Mouse (Mus musculus) forebrain, embryonic 10.5 days (tissue): ENCODE data around the gene Cks1brt. TPM values are rescaled to one million over a fixed set of nuclear protein-coding genes. Genes with fewer than 3 reads are reported as not detected.

Source experiments
- DNase-seq: peaks from one replicate; pipeline ENCODE4 v3.0.0-alpha.2; 2017; ENCODE audit warnings: low spot score; ENCODE audit errors: extremely low spot score
- H3K27ac ChIP-seq: fragments of 300-500 bp; sonication (generic); 2 replicates; pipeline ENCODE4 v1.5.1; 2016; ENCODE audit warnings: mild to moderate bottlenecking
- H3K27me3 ChIP-seq: fragments of 300-500 bp; sonication (generic); 2 replicates; pipeline ENCODE4 v1.6.1; 2016; ENCODE audit warnings: mild to moderate bottlenecking; ENCODE audit not compliant: poor library complexity, severe bottlenecking
- H3K36me3 ChIP-seq: fragments of 300-500 bp; sonication (generic); replicated peaks from 2 replicates; pipeline ENCODE4 v1.6.1; 2016; ENCODE audit warnings: mild to moderate bottlenecking, moderate library complexity
- H3K4me1 ChIP-seq: fragments of 300-500 bp; sonication (generic); 2 replicates; pipeline ENCODE4 v1.6.1; 2016
- H3K4me3 ChIP-seq: fragments of 300-500 bp; sonication (generic); 2 replicates; pipeline ENCODE4 v1.5.1; 2016; ENCODE audit warnings: mild to moderate bottlenecking, moderate library complexity
- H3K9me3 ChIP-seq: fragments of 300-500 bp; sonication (generic); 2 replicates; pipeline ENCODE4 v1.6.1; 2016; ENCODE audit warnings: mild to moderate bottlenecking, moderate library complexity
- WGBS: fragments of 180-500 bp; shearing (Covaris S2); methylation state at CpG from one replicate; pipeline ENCODE4 v1.1.7; 2016; 5-methylcytosine and 5-hydroxymethylcytosine counted together
- microRNA-seq: library from miRNA; unstranded; fragments of <30 nt; microRNA quantifications from one replicate; pipeline ENCODE4, GENCODE M21; 2017
- polyA plus RNA-seq: library from polyadenylated mRNA; unstranded; fragments of >200 nt; fragmentation: Nextera tagmentation; extraction: Ambion mirVana; gene quantifications from 2 replicates; pipeline ENCODE4 v1.2.1, GENCODE M21; 2016

The Cks1brt gene
- polyA plus RNA-seq, 1 experiment from 2014 or later, result not detected

DNA sequence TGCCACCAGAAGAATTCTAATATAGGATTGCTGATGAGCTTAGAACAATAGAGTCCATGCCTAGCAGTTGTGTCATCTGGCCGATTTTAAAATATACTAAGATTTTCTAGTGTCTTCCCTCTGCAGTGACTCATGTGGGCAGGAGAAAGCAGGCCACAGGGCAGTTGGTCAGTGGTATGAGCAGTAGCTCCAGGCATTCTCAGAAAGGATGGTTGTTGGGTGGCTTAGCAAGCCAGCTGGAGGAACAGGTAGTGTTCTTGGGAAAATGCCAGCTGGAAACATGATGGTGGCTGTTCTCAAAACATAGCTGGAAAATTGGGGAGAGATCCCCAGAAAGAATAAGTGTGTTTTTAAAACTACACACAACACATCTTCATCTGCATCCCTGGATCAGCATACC is 40.6 kb downstream of the Cks1brt start:
- H3K36me3 ChIP-seq, result no peaks in the 10 kb centered on the region
- H3K27ac ChIP-seq, result no peak overlapping the region
- no peaks in the 10 kb centered on the region for H3K4me1 ChIP-seq
- WGBS, result 80% methylated on average over 1 of the region's 1 CpGs
- DNase-seq, result no peak
- peaks cover 12% of the 10 kb centered on the region; the same call in 1 of the 2 replicates for H3K9me3 ChIP-seq
- no peaks in the 10 kb centered on the region for H3K27me3 ChIP-seq
- no peak overlapping the region for H3K4me3 ChIP-seq

GRCm38 (mm10) chr8:85220220-85220619 is 68.5 kb downstream of the Cks1brt start:
- no peaks in the 10 kb centered on the region for H3K27me3 ChIP-seq
- no peak overlapping the region for H3K4me3 ChIP-seq
- H3K9me3 ChIP-seq, result no peaks in the 10 kb centered on the region
- H3K4me1 ChIP-seq, result no peaks in the 10 kb centered on the region
- WGBS, result 84% methylated on average over 4 of the region's 4 CpGs
- DNase-seq, result no peak
- H3K27ac ChIP-seq, result no peak overlapping the region
- H3K36me3 ChIP-seq, result no peaks in the 10 kb centered on the region

DNA sequence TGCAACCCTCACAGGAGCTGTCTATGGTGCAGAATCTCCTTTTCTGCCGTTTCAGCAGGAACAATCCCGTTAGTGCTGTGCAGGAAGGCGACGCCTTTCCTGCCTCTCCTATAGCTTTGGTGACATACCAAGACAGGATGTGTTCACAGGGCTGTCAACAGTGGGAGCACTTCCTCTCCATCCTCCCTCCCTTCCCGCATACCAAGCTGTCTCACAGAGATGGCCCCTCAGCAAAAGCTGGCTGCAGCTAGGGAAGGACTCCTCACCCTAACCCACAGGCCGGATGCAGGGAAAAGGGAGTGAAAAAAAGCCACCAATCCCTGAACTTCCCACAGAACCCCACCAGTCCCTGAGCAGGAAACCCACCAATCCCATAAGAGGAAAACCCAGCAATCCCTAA is 69.3 kb downstream of the Cks1brt start:
- no peak overlapping the region for H3K4me3 ChIP-seq
- WGBS, result 56% methylated on average over 6 of the region's 6 CpGs
- no peaks in the 10 kb centered on the region for H3K27me3 ChIP-seq
- no peak for DNase-seq
- no peaks in the 10 kb centered on the region for H3K9me3 ChIP-seq
- H3K4me1 ChIP-seq, result no peaks in the 10 kb centered on the region
- no peaks in the 10 kb centered on the region for H3K36me3 ChIP-seq
- H3K27ac ChIP-seq, result no peak overlapping the region

Small RNA genes lying within 50 kb of the gene (microRNA-seq; reads per million reads assigned to microRNA genes)
- 14.1 reads per million, percentile 25 among the genes with 10 or more reads in this experiment for gene Gm23388

Other genes starting within 250 kb of the Cks1brt start
- gene Klf1, start 250.0 kb upstream of the Cks1brt start, polyA plus RNA-seq, result 18.3 and 24.3 TPM in 2 replicates
- 7.9 and 9.2 TPM in 2 replicates for gene Dnase2a, start 243.4 kb upstream of the Cks1brt start, polyA plus RNA-seq
- gene Mast1, start 214.6 kb upstream of the Cks1brt start, polyA plus RNA-seq, result 2.6 and 3.8 TPM in 2 replicates
- 1.3 and 1.8 TPM in 2 replicates for gene Rtbdn, start 204.9 kb upstream of the Cks1brt start, polyA plus RNA-seq
- not detected in 2 replicates for gene Gm49661, start 182.5 kb upstream of the Cks1brt start, polyA plus RNA-seq
- gene Prdx2, start 182.3 kb upstream of the Cks1brt start, polyA plus RNA-seq, result 1,199 and 1,255 TPM in 2 replicates
- 163 and 173 TPM in 2 replicates for gene Rnaseh2a, start 182.2 kb upstream of the Cks1brt start, polyA plus RNA-seq
- 3.8 and 4.0 TPM in 2 replicates for gene Junb, start 173.2 kb upstream of the Cks1brt start, polyA plus RNA-seq
- gene Hook2, start 161.3 kb upstream of the Cks1brt start, polyA plus RNA-seq, result 18.3 and 19.0 TPM in 2 replicates
- gene Best2, start 137.4 kb upstream of the Cks1brt start, polyA plus RNA-seq, result not detected in 2 replicates
- 164 and 166 TPM in 2 replicates for gene Asna1, start 126.6 kb upstream of the Cks1brt start, polyA plus RNA-seq
- gene Trir, start 125.1 kb upstream of the Cks1brt start, polyA plus RNA-seq, result 123 and 142 TPM in 2 replicates
- gene Tnpo2, start 115.0 kb upstream of the Cks1brt start, polyA plus RNA-seq, result 31.5 and 33.2 TPM in 2 replicates
- gene Fbxw9, start 91.9 kb upstream of the Cks1brt start, polyA plus RNA-seq, result 22.9 and 26.3 TPM in 2 replicates
- not detected in 2 replicates for gene Gm5741, start 83.9 kb upstream of the Cks1brt start, polyA plus RNA-seq
- gene Dhps, start 80.2 kb upstream of the Cks1brt start, polyA plus RNA-seq, result 67.2 and 68.5 TPM in 2 replicates
- gene Wdr83os, start 71.2 kb upstream of the Cks1brt start, polyA plus RNA-seq, result 139 and 142 TPM in 2 replicates
- 58.4 and 63.3 TPM in 2 replicates for gene Wdr83, start 70.6 kb upstream of the Cks1brt start, polyA plus RNA-seq
- gene Man2b1, start 68.7 kb upstream of the Cks1brt start, polyA plus RNA-seq, result 21.9 and 24.1 TPM in 2 replicates
- 1.3 and 1.9 TPM in 2 replicates for gene Zfp791, start 28.8 kb upstream of the Cks1brt start, polyA plus RNA-seq
- not detected in 2 replicates for gene Olfr371, start 74.1 kb downstream of the Cks1brt start, polyA plus RNA-seq
- gene Orc6, start 147.7 kb downstream of the Cks1brt start, polyA plus RNA-seq, result 164 and 172 TPM in 2 replicates
- 148 and 149 TPM in 2 replicates for gene Vps35, start 147.9 kb downstream of the Cks1brt start, polyA plus RNA-seq
- gene Mylk3, start 234.4 kb downstream of the Cks1brt start, polyA plus RNA-seq, result 0.58 and 0.63 TPM in 2 replicates